Mouse (Mus musculus) retina, adult 2 months (tissue): Measurements from ENCODE around the gene Glg1.
A peak's percentile ranks its signal among the peaks of the same experiment; 100 is the strongest.
"Not testable (repeated sequence)": the region's sequence is repeated elsewhere in the genome, so short reads cannot be mapped to it uniquely, and the experiment has no call there.

ENCODE experiments used
- DNase-seq: peaks from one replicate; pipeline ENCODE4 v3.0.0-alpha.2; 2012; ENCODE audit warnings: low read depth, low spot score

Gene Glg1

DNA sequence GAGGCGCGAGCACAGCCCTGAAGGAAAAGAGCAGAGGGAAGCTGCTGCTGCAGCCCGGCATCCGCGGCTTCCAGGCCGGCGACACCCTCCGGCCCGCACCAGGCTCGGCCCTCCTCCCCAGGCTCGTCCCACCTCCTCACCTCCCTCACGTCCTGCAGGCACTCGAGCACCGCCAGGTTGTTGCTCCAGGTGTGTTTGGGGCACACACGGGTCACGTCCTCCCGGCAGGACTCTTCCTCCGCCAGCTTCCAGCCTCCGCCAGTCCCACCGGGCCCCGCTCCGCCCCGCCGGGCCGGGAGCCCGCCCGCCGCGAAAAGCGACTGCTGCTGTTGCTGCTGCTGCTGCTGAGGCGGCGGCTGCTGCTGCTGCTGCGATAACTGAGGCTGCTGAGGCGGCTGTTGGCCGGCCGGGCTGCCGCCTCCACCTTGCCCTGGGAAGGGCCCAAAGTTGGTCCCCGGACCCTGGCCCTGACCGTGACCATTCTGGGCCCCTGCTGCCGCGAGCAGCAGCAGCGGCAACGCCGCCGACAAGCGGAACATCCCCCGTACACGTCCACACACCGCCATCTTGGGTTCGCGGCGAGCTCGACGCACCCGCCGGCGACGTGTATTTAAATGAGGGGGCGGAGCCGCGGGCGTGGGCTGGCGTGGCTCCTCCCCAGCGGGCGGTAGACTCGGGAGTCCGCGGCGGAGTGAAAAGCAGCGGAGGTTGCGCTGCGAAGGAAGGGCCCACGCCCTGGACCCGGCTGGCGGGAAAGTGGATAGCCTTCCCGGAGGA is at the start of gene Glg1:
Gene Glg1, minus strand, starts transcription at position 586 of the 777 bp plus-strand sequence.
- peak; percentile 80 for DNase-seq

DNA sequence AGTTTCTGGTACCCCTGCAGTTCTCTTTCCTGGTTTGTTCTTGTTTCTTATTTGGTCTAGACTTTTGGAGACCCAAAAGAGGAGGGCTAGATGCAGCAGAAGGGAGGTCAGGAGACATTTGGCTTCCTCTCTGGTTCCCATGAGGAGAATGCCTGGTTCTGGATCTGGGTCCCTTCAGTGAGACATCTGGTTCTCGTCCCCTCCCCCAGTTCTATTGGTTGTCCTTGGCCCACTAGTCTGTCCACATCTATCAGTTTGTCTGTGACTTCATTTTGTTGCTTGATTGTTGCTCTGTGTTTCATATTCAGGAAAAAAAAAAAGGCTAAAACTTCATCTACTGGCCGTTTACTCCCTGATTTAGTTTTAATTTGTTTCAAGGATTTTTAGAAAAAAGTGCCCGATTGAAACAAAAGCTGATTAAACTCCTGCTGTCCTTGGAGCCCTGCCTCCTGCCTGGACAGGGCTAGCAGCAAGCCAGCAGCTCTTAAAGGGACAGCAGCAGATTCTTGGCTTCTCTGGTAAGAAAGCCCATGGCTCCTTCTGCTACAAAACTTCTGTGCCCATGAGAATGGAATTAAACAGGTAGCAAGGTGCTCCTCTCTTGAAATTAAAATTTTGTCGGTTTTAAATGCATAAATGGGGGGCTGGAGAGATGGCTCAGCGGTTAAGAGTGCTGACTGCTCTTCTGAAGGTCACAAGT is 46.2 kb upstream of the Glg1 start:
- DNase-seq: no peak

DNA sequence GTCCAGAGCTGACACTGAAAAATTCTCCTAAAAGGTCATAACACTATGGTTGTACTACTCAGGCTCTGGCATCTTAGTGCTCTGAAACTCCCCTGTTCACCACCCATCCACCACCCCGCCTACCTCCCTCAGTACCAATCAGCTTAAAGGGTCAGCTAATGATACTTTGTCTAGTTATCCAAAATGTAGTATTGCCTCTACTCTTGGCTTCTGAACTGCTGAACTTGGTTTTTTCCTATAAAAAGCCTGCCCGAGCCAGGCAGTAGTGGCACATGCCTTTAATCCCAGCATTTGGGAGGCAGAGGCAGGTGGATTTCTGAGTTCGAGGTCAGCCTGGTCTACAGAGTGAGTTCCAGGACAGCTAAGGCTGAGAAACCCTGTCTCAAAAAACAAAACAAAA is 45.3 kb upstream of the Glg1 start:
- DNase-seq: no peak

DNA sequence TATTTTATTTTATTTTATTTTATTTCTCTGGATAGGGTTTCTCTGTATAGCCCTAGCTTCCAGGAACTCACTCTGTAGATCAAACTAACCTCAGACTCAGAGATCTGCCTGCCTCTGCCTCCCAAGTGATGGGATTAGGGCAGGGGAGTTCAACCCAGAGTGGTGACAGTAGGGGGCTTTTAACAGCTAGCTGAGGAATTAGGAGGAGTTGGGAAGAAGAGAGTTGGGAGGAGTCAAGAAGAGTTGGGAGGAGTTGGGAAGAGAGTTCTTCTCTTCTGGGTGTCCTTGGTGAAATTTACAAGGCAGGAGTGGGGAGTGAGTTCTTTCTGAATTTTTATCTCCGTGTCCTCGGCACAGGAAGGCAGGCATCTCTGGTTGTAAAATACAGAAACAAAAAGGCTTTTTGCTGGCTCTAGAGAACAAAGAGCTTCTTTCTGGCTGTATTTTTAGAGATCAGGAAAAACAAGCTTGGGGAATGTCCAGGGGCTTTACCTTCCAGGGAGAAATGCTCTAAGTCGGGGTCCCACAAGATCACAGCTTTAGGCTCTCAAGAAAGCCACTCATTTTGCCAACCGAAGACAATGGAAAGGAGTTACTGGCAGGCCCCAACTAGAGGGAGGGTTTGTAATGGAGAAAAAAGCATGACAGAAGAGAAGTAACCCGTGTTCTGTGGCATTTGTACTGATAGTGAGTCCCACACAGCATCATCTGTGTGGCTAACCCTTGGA is 44.2 kb upstream of the Glg1 start:
- DNase-seq: not testable (repeated sequence)

DNA sequence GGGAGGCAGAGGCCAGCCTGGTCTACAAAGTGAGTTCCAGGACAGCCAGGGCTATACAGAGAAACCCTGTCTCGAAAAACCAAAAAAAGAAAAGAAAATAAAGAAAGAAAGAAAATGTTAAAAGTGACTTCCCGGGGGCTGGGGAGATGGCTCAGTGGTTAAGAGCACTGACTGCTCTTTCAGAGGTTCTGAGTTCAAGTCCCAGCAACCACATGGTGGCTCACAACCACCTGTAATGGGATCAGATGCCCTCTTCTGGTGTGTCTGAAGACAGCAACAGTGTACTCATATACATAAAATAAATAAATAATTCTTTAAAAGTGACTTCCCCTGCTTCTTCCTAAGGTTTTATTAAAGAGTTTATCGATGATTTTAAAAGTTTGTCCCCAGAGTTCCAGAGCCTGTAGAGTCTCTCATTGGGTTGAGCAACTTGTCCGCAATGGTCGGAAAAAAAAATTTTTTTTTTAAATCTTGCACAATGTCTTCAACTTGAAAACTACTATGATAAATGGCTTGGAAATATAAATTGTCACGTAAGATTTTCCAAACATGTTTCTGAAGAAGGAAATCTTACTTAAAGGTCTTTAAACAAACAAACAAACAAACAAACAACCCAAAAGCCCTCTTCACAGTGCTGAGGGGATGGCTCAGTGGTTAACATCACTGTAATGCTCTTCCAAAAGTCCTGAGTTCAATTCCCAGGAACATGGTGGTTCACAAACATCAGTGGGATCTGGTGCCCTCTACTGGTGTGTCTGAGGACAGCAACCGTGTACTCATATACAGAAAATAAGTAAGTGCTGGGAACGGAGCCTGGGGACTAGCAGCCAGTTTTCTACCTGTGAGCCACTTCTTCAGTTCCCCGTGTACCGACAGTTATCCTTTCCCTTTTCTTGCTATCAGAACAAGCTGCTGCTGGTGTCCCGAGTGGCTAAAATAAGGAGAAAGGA is 41.9 kb upstream of the Glg1 start:
- no peak for DNase-seq

DNA sequence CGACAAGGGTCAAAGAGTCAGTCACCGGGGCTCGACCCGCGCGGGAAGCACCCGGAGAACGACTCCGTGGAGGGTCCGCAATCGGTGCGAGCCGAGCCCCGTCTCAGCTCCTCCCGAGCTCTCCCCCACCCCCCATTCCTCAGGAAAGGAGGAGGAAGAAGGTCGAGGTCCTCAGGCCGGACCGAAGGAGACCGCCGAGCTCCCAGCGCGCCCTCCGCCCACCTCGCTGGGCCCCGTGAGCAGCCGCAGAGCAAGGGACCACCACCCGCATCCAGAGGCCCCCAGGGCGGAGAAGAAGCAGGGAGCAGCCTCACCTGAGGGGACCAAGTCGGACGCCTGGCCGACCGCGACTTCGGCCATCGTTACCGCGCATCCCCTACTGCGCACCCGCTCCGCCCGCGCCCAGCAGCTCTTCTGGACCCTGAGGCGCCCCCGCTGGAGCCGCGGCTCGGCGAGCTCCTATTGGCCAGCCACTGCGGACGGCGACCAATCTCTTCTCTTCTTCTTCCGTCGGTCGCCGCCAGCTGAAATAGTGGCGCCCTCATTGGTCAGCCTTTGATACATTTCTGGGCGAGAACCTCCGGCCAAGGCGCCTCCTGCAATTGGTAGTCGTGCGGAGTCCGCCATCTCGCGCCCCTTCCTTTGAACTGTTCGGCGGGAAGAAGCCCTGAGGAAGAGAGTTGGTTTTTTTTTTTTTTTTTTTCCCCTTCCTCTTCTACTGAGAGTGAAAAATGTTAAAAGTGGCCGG is 41.0 kb upstream of the Glg1 start, which contains the start of gene Rfwd3:
Gene Rfwd3, minus strand, starts transcription at position 402 of the 748 bp plus-strand sequence.
- peak; percentile 86 for DNase-seq

DNA sequence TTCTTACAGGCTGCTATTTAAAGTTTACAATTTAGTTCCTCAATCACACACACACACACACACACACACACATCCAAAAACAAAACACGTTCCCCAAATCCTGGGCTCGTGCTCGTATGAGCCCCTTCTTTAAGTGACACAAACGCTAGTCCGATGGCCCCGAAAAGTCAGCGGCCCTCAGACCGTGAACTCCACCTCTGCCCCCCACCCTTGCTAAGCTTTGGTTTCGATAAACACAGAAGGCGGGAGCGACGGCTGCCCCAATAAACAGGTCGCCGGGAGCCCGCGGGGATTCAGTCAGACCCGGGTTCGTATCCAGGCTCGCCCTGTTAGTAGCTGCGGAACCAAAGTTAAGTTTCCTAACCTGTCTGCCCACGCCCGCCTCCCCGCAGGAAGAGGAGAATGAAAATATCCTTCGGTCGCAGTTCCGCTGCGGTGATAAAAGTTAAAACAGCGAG is 40.4 kb upstream of the Glg1 start:
- DNase-seq: no peak

DNA sequence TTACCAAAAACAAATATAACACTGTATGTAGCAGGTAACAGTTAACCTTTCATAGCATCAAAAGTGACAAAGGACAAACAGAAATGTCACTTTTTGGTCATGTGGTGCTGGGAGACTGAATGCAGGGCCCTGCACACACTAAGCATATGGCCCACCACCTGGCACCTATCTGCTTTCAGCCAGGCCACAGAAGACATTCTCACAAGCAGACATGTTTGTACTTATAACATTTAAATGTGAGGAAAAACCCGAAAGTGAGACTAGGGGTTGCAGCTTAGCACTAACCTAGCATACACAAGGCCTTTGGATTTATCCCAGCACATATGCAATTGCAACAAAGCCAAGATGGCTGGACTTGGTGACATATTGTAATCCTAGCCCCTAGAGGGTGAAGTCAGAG is 39.0 kb upstream of the Glg1 start:
- DNase-seq: no peak

DNA sequence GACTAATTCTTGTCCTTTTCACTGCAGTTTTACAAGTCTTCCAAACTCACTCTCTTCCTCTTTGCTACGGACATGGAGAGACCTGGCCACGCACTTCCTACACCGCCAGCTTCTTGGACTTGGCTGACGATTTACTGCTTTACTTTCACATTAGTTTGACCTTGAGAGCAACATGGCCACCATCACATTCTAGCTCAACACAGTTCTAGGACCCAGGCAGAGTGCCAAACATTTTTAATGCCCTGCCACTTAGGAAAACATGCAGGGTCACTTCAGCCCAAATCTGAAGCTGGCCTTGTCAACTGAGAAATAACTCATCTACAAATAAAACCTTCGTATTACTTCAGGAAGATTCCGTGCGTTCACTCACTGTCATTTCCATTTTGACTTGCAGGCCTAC is 32.7 kb upstream of the Glg1 start:
- no peak for DNase-seq

DNA sequence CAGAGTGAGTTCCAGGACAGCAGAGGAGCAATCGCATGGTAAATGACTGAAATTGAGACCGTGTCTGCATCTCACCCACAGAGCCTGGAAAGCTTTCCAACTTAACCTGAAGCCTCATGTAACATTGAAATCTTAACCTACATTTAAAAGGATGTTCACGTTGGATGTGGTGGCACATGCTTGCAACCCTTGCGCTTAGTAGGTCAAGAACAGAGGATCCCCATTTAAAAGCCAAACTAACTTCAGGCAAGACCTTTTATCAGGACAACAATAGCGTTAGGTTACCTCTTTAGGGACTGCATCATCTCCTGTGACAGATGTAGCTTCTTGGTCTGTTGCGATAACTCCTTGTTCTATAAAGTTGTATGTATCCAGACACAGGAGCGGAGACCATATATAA is 31.6 kb upstream of the Glg1 start:
- no peak for DNase-seq

DNA sequence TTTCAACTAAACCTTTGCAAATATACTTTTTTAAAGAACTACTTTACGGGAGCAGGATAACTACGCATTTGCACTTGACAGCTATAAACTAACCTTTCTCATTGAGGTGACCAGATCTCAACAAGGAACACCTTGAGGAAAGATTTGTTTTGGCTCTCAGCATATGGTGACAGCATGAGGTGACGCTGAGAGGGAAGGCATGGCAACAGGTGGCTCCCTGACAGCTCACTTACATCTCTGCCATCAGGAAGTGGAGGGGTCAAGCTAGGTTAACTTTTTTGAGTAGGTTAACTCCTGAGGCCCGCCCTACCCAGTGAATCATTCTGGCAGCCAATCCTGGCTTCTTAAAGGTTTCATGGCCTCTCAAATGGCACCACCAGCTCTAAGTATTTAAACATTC is 26.6 kb upstream of the Glg1 start:
- DNase-seq: no peak

DNA sequence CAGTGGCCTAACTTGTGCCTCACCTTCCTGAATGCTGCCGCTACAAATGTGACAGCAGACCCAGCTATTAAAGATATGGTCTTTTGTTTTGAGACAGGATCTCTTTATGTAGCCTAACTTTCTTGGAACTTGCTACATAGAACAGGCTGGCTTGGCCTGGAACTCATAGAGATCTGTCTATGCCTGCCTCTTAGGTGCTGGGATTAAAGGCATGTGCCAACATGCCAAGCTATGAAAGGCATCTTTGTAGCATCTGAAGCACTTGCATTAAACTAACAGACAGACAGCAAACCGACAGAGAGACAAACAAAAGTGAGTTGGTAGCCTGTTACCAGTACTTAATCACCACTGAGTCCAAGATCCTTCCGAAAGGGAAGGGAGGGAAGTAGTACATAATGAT is 23.1 kb upstream of the Glg1 start:
- DNase-seq: no peak

DNA sequence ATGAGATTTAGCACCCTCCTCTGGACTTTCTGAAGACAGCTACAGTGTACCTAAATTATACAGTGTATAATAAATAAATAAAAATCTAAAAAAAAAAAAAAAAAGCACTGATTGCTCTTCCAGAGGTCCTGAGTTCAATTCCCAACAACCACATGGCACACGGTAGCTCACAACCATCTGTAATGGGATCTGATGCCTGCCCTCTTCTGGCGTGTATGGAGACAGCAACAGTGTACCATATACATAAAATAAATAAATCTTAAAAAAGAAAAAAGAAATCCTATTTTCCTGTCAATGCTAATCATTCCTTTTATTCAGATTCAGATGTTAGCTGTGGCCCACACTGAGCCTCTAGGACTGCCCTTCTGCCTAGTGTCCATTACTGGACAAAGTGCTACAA is 9.3 kb upstream of the Glg1 start:
- no peak for DNase-seq

DNA sequence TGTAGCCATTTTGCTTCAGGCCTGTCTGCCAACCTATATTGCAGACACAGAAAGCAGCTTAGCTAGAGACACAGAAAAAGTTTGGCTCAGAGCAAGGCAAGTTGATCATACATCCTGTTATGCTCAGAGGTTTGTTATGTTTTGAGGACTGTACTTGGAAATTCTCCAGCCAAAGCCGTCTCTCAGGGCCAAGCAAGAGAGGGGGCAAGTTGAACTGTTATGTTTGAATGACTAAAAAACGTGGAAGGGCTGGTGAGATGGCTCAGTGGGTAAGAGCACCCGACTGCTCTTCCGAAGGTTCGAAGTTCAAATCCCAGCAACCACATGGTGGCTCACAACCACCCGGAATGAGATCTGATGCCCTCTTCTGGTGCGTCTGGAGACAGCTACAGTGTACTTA is 7.1 kb upstream of the Glg1 start:
- DNase-seq: not testable (repeated sequence)

DNA sequence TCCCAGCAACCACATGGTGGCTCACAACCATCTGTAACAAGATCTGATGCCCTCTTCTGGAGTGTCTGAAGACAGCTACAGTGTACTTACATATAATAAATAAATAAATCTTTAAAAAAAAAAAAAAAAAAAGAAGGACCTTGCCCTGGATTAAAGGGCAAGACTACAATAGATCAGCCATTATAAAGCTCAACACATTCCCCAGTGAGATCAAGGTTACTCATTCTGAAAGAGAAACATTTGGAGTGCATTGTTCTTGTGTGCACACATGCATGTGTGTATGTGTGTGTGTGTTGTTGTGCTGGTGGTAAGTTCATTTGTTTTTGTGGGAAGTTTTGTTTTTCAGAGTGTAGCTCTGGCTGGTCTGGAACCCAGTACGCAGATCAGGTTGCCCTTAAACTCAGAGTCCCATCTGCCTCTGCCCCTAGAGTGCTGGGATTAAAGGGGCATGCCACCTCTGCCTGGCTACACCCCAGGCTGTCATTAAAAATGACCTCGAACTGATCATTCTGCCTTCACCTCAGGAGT is 5.7 kb upstream of the Glg1 start:
- DNase-seq: no peak

DNA sequence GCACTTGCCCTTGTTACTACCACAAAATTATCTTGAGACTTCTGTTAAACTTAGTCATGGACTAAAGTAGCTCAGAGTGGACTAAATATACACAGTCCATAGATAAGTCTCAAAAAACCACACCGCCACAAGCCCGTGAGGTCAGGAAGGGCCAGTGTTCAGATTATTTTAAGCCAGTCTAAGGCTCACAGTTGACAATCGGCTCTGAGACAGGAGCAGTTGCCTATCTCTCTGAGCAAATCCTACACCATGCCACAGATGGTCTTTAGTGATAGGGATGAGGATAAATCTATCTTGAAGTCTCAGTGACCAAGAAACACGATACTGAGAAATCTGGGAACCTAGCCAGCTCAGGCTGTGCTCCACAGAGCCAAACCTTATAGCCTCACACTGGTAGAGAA is 3.0 kb upstream of the Glg1 start:
- DNase-seq: no peak

DNA sequence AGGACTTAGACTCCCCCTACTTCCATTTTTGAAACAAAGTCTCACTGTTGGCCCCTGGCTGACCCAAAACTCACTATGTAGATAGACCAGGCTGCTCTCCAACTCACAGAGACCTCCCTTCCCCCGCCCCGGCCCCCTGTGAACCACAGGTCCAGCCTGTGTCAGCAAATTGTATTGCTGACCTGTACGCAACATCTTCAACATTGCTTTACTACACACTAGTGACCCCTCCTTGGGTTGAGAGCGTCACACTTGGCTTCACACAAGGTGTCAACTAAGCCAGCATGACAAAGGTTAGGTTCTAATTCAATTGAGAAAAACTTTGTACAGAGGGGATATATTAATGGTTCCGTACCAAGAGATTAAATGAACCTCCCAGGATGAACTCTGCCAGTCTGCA is 1.2 kb upstream of the Glg1 start:
- no peak for DNase-seq

DNA sequence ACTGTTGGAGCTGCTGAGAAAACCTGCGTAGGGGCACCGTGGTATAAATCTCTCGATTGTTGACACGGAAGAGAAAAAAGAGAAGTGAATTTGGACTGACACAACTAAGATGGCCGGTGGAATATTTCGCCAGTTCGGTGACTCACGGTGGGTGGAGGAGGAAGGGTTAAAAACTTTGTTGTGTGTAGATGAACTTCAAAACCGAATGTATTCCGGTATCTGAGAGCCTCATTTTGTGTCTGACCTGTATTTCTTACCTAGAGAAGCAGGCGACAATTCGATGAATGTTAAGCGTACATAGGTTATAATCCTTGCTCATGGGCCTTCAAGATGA is 359 bp upstream of the Glg1 start:
- peak; percentile 33 for DNase-seq

DNA sequence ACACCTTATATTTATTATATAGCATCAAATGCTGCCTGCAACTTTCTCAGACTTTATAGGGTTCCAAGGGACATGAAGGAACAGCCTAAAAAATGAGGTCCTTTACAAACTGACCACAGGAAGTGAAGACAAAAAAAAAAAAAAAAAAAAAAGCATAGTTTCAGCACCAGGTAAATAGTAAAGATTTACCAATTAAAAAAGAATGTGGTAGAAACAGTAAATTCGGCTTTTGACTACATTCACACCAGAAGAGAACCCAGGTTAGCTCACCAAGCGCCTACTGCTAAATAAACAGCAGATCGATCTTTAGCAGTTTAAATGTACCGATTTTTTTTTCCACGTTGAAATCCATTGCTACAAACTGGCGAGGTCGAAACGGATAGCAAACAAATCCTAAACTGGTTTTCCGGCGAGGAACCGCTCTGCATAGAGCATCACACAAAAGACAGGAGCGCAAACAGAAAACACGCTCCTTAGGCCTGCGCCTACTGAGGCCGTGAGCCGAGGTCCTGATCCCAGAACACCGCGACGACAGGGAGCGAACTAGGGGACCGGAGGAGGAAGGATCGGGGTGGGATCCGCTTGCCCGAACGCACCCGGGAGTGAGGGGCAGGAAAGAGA is 896 bp downstream of the Glg1 start:
- peak; percentile 13 for DNase-seq

DNA sequence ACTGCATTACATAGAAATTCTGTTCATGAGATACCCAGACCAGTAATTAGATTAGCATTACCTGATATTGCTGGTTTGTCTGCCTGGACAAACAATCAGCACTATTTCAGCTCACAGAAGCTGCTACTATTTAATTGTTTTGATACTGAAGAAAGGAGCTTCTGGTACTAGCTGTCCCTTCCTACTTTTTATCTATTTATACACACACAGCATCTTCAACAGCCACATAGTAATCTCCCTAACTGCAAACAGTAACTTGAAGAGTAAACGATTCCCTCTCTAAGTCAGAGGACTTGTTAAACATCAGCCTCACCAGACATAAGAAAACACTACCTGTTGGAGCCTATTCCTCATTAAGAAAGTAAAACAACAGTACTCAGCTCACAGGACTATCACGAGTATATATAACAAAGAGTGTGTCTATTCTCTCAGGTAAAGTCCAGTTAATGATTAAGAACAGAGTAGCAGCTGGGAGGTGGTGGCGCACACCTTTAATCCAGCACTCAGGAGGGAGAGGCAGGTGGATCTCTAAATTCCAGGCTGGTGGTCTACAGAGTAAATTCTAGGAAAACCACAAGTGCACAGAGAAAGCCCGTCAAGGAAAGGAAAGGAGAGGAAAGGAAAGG is 6.4 kb downstream of the Glg1 start:
- DNase-seq: no peak
